Mouse (Mus musculus): ENCODE data around the gene Ltbp2. TPM values are rescaled to one million over a fixed set of nuclear protein-coding genes. Genes with fewer than 3 reads are reported as not detected.

The Ltbp2 gene
- 0.11 and 0.22 TPM in 2 replicates for polyA plus RNA-seq (2016; fragmentation: Nextera tagmentation; extraction: Ambion mirVana)

DNA sequence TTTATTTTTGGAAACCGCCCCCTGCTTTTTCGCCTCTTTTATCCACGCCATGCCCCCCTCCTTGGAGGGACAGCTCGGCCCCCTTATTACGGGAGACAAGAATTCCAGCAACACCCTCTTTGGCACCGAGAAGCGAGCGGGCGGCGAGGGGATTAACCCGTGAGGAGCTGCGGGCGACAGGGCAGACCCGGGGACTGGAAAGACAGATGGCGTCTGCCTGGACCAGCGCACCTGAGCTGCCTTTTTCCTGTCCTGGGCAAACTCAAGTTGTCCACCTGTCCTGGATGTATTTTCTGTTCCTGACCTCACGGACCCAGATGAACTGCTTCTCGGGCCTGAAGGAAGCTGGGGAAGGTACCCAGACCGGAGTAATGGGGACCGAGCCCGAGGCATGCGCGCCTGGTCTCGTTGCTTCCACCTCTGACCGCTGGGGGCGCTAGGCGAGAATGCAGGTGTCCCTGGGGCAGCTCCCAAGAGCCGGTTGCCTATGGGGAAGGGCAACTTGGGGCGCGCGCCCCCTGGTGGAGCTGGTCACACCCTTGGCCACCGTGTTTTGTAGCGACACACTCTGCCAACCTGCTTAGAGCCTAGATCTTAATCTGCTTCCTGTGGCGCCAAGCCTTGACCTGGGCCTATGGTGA lies at the start of gene Ltbp2:
Ltbp2 (minus strand) TSS at position 52 of the 641 bp plus-strand sequence.
- peaks cover 20% of the 10 kb centered on the region for H3K4me1 ChIP-seq
- DNase-seq (ENCODE audit: low spot score): peak; percentile 72
- H3K9me3 ChIP-seq (replicated peaks): no peaks in the 10 kb centered on the region
- H3K36me3 ChIP-seq: no peaks in the 10 kb centered on the region
- WGBS: 3% methylated on average over 34 of the region's 34 CpGs
- H3K27me3 ChIP-seq (ENCODE audit: low read depth, poor library complexity, severe bottlenecking): peaks cover 61% of the 10 kb centered on the region
- H3K4me3 ChIP-seq: peak within 1 kb of the TSS; percentile 45
- H3K27ac ChIP-seq (replicated peaks): no peak within 1 kb of the TSS

DNA sequence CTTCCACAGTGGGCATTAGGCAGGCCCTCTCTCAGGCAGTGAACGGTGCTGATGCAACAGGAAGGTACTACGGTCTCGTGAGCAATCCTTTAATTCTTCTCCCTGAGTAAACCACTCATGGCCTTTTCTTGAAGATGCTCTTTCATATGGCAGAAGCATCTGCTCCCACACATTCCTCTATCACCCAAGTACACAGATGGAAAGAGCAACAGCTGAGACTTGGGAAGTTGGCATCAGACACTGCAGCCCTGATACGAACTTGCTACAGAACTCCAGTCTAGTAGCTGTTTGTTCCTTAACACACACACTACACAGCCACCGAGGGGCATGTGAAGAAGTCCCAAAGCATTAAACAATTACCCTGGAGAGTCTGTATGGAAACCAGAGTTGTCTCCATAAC lies 48.0 kb upstream of the Ltbp2 start:
- Histone ChIP-seq H3K27me3 (ENCODE audit: low read depth, poor library complexity, severe bottlenecking) (no peaks in the 10 kb centered on the region), H3K36me3 (peaks cover 98% of the 10 kb centered on the region), H3K4me1 (no peaks in the 10 kb centered on the region), H3K27ac (replicated peaks) (no peak overlapping the region), H3K9me3 (replicated peaks) (no peaks in the 10 kb centered on the region), H3K4me3 (no peak overlapping the region)
- WGBS: 94% methylated on average over 5 of the region's 5 CpGs
- DNase-seq (ENCODE audit: low spot score): no peak

DNA sequence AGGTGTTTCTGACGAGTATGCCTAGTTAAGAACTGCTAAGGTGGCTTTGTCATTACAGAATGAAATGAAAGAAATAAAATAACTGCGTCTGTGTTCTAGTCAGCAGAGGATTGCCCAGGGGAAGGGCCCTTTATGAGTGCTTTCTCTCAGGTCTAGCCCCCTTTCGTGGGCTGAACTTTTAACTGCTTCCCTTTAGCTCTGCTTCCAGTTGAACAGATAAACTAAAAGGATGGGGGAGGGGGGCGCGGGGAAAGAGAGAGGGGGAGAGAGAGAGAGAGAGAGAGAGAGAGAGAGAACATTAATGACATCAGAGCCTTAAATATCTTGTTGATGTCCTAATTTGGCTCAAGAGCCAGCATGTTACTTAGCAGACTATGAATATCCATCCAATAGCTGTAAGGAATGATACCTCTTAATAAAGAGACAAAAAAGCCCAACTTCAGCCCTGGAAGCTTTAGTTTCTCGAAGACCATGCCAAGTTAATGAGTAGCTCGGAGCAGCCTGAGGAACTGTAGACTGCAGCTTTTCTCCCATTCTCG lies 45.6 kb upstream of the Ltbp2 start:
- no peak overlapping the region for H3K4me3 ChIP-seq

DNA sequence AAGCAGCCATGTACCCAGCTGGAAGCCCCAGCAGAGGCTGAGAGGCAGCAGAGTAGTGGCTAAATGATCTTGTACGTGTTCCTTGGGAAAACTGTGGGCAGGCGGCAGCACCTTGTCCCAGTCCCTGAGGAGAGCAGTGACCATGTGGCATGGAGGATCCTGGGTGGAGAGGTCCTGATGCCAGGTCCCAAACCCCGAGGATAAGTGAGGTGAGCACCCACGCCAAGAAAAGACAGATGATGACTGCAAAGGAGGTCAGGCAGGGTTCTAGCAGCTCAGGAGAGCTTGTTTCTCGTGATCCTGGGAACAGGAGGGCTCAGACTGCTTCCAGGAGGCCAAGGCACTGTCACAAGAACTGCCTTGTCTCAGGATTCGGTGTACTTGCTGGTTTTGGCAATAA lies 42.5 kb upstream of the Ltbp2 start:
- H3K4me3 ChIP-seq: no peak overlapping the region
- DNase-seq (ENCODE audit: low spot score): no peak
- peaks cover 65% of the 10 kb centered on the region for H3K36me3 ChIP-seq
- 88% methylated on average over 6 of the region's 6 CpGs for WGBS
- no peaks in the 10 kb centered on the region for H3K4me1 ChIP-seq
- H3K27ac ChIP-seq (replicated peaks): no peak overlapping the region
- no peaks in the 10 kb centered on the region for H3K27me3 ChIP-seq (ENCODE audit: low read depth, poor library complexity, severe bottlenecking)
- H3K9me3 ChIP-seq (replicated peaks): no peaks in the 10 kb centered on the region

More for the DNA sequence above, 45.6 kb upstream of the Ltbp2 start:
- no peaks in the 10 kb centered on the region for H3K9me3 ChIP-seq (replicated peaks)
- no peaks in the 10 kb centered on the region for H3K4me1 ChIP-seq
- H3K27ac ChIP-seq (replicated peaks): no peak overlapping the region
- DNase-seq (ENCODE audit: low spot score): no peak
- H3K36me3 ChIP-seq: peaks cover 92% of the 10 kb centered on the region
- H3K27me3 ChIP-seq (ENCODE audit: low read depth, poor library complexity, severe bottlenecking): no peaks in the 10 kb centered on the region
- 85% methylated on average over 8 of the region's 8 CpGs for WGBS

DNA sequence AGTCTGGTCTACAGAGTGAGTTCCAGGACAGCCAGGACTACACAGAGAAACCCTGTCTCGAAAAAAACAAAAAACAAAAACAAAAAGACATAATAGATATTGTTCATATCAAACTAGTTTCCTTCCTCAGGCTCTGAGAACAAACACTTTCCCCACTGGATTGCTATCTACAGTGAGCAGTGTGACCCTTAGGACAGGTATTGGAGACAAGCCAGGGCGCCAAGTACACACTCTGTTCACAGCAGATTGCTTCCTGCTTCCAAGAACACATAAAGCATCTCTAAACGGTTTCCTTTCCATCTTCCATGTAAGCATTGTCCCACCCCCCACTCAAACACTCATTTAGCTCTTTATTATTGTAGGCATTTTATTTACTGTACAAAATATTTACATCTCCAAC lies 41.5 kb upstream of the Ltbp2 start:
- Histone ChIP-seq H3K9me3 (replicated peaks) (no peaks in the 10 kb centered on the region), H3K27me3 (ENCODE audit: low read depth, poor library complexity, severe bottlenecking) (no peaks in the 10 kb centered on the region), H3K4me1 (no peaks in the 10 kb centered on the region), H3K36me3 (peaks cover 55% of the 10 kb centered on the region), H3K4me3 (no peak overlapping the region), H3K27ac (replicated peaks) (no peak overlapping the region)
- WGBS: 77% methylated on average over 3 of the region's 3 CpGs
- no peak for DNase-seq (ENCODE audit: low spot score)

DNA sequence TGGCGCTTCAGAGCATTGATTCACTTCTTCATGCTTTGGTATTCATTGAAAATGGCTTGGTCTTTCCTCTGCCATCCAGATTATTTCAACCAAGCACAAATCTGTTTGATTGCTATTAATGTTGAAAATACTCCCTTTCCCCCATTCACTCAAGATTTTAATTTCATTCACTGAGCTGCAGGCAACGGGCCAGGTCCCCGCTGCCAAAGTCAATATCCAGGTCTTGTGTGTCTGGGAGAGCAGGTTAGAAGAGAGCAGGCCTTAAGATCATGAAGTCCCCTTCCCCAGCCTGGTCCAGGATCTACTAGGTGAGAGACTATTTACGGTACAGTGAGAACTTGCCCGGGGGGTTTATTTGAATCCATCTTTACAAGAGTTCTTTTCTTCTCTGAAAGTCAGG lies 38.6 kb upstream of the Ltbp2 start:
- Histone ChIP-seq H3K4me1 (peaks cover 7% of the 10 kb centered on the region; the same call in 1 of the 2 replicates), H3K9me3 (replicated peaks) (no peaks in the 10 kb centered on the region), H3K4me3 (no peak overlapping the region), H3K27ac (replicated peaks) (no peak overlapping the region), H3K36me3 (peaks cover 27% of the 10 kb centered on the region), H3K27me3 (ENCODE audit: low read depth, poor library complexity, severe bottlenecking) (no peaks in the 10 kb centered on the region)
- 94% methylated on average over 5 of the region's 5 CpGs for WGBS
- no peak for DNase-seq (ENCODE audit: low spot score)

DNA sequence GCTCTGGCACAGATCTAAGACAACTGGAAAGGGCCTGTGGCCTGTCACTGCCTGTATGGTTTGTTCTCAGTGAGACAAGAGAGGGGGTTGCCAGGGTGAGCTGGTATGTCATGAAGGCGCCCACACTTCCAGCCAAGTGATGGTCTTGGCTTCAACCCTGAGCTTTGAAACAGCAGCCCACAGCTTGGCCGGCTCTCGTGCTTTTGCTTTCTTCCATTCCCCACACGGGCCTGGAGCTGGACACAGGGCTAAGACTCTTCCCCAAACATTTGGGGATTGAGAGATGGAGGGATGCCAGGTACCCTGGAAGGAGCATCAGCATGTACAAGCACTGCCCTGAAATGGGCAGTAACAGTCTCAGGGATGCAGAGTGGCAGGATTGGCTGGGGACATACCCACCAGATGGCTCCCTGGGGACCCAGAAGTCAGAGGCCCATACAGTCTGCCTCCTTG lies 36.3 kb upstream of the Ltbp2 start:
- Histone ChIP-seq H3K27ac (replicated peaks) (no peak overlapping the region), H3K4me1 (peaks cover 8% of the 10 kb centered on the region; the same call in 1 of the 2 replicates), H3K9me3 (replicated peaks) (no peaks in the 10 kb centered on the region), H3K27me3 (ENCODE audit: low read depth, poor library complexity, severe bottlenecking) (no peaks in the 10 kb centered on the region), H3K36me3 (peaks cover 10% of the 10 kb centered on the region), H3K4me3 (no peak overlapping the region)
- WGBS: 85% methylated on average over 4 of the region's 4 CpGs
- DNase-seq (ENCODE audit: low spot score): no peak

DNA sequence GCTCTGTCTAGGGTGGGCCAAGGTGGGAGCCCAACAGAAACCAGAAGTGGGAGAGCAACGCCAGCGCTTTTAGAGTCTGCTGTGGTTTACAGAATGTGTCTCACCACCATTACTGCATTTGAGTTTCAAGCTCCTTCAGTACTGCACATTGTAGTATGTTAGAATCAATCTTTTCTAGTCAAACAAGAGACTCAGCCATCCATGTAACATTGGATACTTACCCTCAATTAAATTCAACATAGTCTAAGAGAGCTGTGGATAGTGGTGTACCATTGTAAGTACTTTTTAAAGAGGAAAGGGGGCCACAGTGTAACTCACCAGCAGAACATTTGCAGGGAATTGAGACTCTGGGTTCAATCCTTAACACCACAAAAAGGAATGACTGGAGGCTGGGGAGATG lies 35.3 kb upstream of the Ltbp2 start:
- peaks cover 18% of the 10 kb centered on the region; the same call in 1 of the 2 replicates for H3K4me1 ChIP-seq
- no peak overlapping the region for H3K4me3 ChIP-seq
- no peaks in the 10 kb centered on the region for H3K9me3 ChIP-seq (replicated peaks)
- H3K36me3 ChIP-seq: peaks cover under 1% of the 10 kb centered on the region; the same call in 1 of the 2 replicates
- no peaks in the 10 kb centered on the region for H3K27me3 ChIP-seq (ENCODE audit: low read depth, poor library complexity, severe bottlenecking)
- no peak for DNase-seq (ENCODE audit: low spot score)
- WGBS: 88% methylated on average over 2 of the region's 2 CpGs
- H3K27ac ChIP-seq (replicated peaks): no peak overlapping the region

DNA sequence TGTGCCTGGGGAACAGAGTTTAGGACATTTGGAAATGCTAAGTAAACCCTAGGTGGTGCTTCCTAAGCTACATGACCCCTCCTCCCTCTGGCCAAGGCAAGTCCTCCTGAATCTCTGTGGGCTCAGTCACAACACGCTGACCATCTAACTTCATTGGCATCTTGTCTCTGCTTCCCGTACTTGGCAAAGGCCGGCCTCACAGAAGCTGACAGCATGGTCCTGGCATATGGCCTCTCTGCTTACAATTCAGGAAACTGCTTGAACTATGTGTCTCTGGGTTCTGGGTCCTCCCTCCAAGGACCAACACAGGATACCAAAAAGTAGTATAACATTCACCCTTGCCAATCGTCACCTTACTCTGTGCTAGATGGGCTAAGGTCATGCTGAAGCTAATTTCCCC lies 33.7 kb upstream of the Ltbp2 start:
- H3K27ac ChIP-seq (replicated peaks): no peak overlapping the region
- 92% methylated on average over 4 of the region's 4 CpGs for WGBS
- H3K36me3 ChIP-seq: no peaks in the 10 kb centered on the region
- H3K9me3 ChIP-seq (replicated peaks): no peaks in the 10 kb centered on the region
- no peak overlapping the region for H3K4me3 ChIP-seq
- no peak for DNase-seq (ENCODE audit: low spot score)
- H3K4me1 ChIP-seq: peaks cover 18% of the 10 kb centered on the region; the same call in 1 of the 2 replicates
- no peaks in the 10 kb centered on the region for H3K27me3 ChIP-seq (ENCODE audit: low read depth, poor library complexity, severe bottlenecking)

DNA sequence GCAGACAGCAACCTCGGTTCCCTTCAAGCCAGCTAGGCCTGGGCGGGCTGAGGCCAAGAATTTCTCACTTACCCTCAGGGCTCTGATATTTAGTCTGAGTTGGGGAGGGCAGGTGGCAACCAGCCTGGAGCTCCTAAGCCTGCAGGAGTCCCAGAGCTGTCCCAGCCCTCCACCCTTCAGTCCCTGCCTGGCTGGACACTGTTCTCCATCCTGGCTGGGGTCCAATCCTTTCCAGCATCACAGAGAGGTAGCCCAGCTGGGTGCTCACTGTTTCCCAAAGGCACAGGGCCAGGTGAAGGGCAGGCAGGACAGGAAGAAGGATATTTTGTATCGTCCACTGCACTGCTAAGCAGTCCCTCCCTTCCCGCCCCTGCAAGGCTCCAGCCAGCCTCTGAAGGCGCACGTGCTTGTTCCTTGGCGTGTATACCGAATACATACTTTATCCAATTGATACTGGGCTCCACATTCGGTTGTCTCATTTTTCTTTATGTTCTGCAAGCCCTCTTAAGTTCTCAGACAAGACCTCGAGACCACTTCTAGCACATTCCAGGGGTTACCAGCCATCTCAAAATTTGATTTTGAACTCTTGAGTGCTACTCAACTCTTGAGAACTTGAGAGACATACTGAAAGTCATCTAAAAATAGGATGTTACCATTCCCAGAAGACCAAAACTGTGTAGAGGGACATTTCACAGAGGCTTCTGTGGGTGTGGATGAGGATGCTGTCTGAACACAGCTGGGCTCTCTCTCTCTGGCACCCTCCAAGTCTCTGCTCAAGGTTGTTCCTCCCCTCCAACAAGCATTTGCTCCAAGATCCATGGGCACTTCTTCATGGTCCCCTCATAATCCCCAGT lies 31.5 kb upstream of the Ltbp2 start:
- no peaks in the 10 kb centered on the region for H3K27me3 ChIP-seq (ENCODE audit: low read depth, poor library complexity, severe bottlenecking)
- no peaks in the 10 kb centered on the region for H3K9me3 ChIP-seq (replicated peaks)
- peaks cover 18% of the 10 kb centered on the region; the same call in 1 of the 2 replicates for H3K4me1 ChIP-seq
- H3K36me3 ChIP-seq: no peaks in the 10 kb centered on the region
- WGBS: 75% methylated on average over 10 of the region's 10 CpGs
- no peak overlapping the region for H3K4me3 ChIP-seq
- DNase-seq (ENCODE audit: low spot score): no peak
- peak overlapping the region; percentile 33; the same call in 1 of the 2 replicates for H3K27ac ChIP-seq (replicated peaks)

DNA sequence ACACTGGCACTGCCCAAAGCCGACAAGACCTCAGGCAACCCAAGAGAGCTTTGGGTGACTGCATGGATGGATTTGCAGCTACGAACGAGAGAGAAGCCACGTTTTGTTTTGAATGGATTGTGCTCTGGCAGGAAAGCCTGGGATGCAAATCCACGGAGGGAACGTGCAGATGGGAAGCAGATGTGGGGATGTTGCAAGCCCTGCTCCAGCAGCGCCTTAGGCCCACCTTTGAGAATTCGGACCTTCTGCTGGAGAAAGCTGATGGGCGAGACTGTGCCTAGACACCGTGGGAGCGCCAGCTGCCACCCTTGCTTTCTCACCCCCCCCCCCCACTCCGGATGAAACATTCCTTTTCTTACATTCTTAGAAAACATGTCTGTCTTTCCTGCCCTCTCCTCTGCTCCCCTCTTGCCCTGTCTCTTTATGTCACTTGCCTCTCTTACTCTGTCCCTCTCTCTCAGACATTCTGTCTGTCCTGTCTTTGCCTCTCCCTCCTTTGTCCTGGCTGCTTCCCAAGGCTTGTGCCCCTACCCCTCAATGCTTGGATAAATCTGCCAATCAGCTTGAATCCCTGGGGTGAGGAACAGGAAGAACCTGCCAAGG lies 30.8 kb upstream of the Ltbp2 start:
- H3K9me3 ChIP-seq (replicated peaks): no peaks in the 10 kb centered on the region
- no peaks in the 10 kb centered on the region for H3K27me3 ChIP-seq (ENCODE audit: low read depth, poor library complexity, severe bottlenecking)
- no peak for DNase-seq (ENCODE audit: low spot score)
- peaks cover 17% of the 10 kb centered on the region; the same call in 1 of the 2 replicates for H3K4me1 ChIP-seq
- 74% methylated on average over 12 of the region's 12 CpGs for WGBS
- H3K4me3 ChIP-seq: no peak overlapping the region
- H3K36me3 ChIP-seq: no peaks in the 10 kb centered on the region
- H3K27ac ChIP-seq (replicated peaks): peak overlapping the region; percentile 33; the same call in 1 of the 2 replicates

DNA sequence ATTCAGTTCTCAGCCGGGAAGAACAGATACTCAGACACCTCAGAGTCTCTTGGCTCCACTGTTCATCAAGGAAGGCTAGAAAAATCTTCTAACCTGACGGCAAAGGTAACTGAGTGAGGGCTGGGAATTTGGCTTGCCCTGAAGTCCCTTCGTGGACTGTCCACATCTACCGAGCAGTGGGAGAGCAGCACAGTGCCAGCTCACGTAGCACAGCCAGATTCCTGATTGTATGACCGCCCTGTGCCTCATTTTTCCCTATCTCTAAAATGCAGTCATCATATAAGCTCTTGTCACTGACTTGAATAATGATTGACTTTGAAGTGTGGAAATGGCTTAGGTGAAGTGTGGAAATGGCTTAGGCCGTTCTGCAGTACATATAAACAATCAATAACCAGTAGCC lies 28.1 kb upstream of the Ltbp2 start:
- H3K4me3 ChIP-seq: no peak overlapping the region
- 81% methylated on average over 7 of the region's 7 CpGs for WGBS
- no peak for DNase-seq (ENCODE audit: low spot score)
- H3K27me3 ChIP-seq (ENCODE audit: low read depth, poor library complexity, severe bottlenecking): no peaks in the 10 kb centered on the region
- H3K36me3 ChIP-seq: no peaks in the 10 kb centered on the region
- no peak overlapping the region for H3K27ac ChIP-seq (replicated peaks)
- H3K4me1 ChIP-seq: peaks cover 11% of the 10 kb centered on the region; the same call in 1 of the 2 replicates
- no peaks in the 10 kb centered on the region for H3K9me3 ChIP-seq (replicated peaks)
